Mouse (Mus musculus): ENCODE results near the gene Flcn. TPM values are rescaled to one million over a fixed set of nuclear protein-coding genes. Genes with fewer than 3 reads are reported as not detected.

Flcn gene
- polyA plus RNA-seq, 1 experiment from 2014 or later, result 30.1 TPM

DNA sequence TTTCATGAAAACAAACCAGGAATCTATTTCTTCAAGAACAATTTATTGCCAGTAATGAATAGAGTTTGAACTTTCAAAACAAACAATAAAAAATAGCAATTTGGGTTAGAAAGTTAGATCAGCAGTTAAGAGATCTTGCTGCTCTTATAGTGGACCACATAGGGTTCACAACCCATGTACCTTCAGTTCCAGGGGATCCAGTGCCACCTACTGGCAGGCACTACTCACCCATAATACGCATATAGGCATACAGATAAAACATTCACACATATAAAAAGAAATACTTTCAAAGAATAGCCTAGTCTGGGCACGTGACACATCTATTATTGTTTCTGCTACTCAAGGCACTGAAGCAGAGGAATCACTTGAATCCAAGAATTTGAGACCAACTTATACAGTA, 63.2 kb downstream of the Flcn start:
- peak; percentile 70 for DNase-seq (ENCODE audit: low spot score)
- 84% methylated on average over 2 of the region's 2 CpGs for whole genome bisulfite sequencing
- no peak for ATAC-seq (replicated peaks; ENCODE audit: low FRiP score, low TSS enrichment, low read depth)
- H3K4me1 ChIP-seq (replicated peaks; ENCODE audit: control insufficient read depth, insufficient read depth, low read length), result no peaks in the 10 kb centered on the region
- peaks cover 76% of the 10 kb centered on the region for H3K36me3 ChIP-seq (ENCODE audit: control insufficient read depth, insufficient read depth, low read length)
- no peaks in the 10 kb centered on the region for H3K27me3 ChIP-seq (replicated peaks; ENCODE audit: control insufficient read depth, insufficient read depth, low read length)
- no peak overlapping the region for H3K9ac ChIP-seq (ENCODE audit: low read length)
- H3K27ac ChIP-seq (ENCODE audit: low read depth), result no peak overlapping the region
- no peak overlapping the region for H3K4me3 ChIP-seq (ENCODE audit: low read depth, low read length)
- H3K4me2 ChIP-seq (ENCODE audit: low read length), result no peak overlapping the region
- H3K9me3 ChIP-seq (ENCODE audit: control insufficient read depth, low read length), result no peaks in the 10 kb centered on the region

- Histone ChIP-seq H3K36me3 (ENCODE audit: control insufficient read depth, insufficient read depth, low read length) (peaks cover 76% of the 10 kb centered on the region), H3K27me3 (replicated peaks; ENCODE audit: control insufficient read depth, insufficient read depth, low read length) (no peaks in the 10 kb centered on the region), H3K27ac (ENCODE audit: low read depth) (no peak overlapping the region), H3K9ac (ENCODE audit: low read length) (no peak overlapping the region), H3K4me2 (ENCODE audit: low read length) (no peak overlapping the region), H3K9me3 (ENCODE audit: control insufficient read depth, low read length) (no peaks in the 10 kb centered on the region), H3K4me3 (ENCODE audit: low read depth, low read length) (no peak overlapping the region), H3K4me1 (replicated peaks; ENCODE audit: control insufficient read depth, insufficient read depth, low read length) (no peaks in the 10 kb centered on the region)
- ATAC-seq (replicated peaks; ENCODE audit: low FRiP score, low TSS enrichment, low read depth), result no peak
- 80% methylated on average over 5 of the region's 5 CpGs for WGBS
- DNase-seq (ENCODE audit: low spot score), result no peak
Observed at GRCm38 (mm10) chr11:59745851-59746250, 64.0 kb downstream of the Flcn start.

GRCm38 (mm10) chr11:59744374-59744773, 65.4 kb downstream of the Flcn start:
- Histone ChIP-seq H3K4me1 (replicated peaks; ENCODE audit: control insufficient read depth, insufficient read depth, low read length) (no peaks in the 10 kb centered on the region), H3K9ac (ENCODE audit: low read length) (no peak overlapping the region), H3K4me3 (ENCODE audit: low read depth, low read length) (no peak overlapping the region), H3K27me3 (replicated peaks; ENCODE audit: control insufficient read depth, insufficient read depth, low read length) (no peaks in the 10 kb centered on the region), H3K9me3 (ENCODE audit: control insufficient read depth, low read length) (no peaks in the 10 kb centered on the region), H3K27ac (ENCODE audit: low read depth) (no peak overlapping the region), H3K36me3 (ENCODE audit: control insufficient read depth, insufficient read depth, low read length) (peaks cover 77% of the 10 kb centered on the region), H3K4me2 (ENCODE audit: low read length) (no peak overlapping the region)
- DNase-seq (ENCODE audit: low spot score), result no peak
- 92% methylated on average over 4 of the region's 4 CpGs for WGBS
- no peak for ATAC-seq (replicated peaks; ENCODE audit: low FRiP score, low TSS enrichment, low read depth)

DNA sequence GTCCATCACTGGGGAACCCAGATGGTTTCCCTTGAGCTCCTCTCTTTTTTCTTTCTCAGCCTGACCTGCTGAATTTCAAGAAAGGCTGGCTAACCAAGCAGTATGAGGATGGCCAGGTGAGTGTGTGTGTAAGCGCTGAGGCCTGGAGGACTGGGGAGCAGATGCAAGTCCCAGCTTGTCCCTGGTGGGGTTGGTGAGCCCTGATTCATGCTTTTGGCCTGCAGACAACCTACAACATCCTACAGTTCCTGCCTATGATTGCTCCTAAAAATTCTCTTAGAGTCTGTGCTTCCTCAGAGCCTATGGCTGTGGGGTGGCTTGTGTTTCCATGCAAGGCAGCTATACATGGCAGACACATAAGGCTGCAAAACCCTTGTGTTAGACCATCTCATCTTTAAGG, 66.1 kb downstream of the Flcn start:
- H3K36me3 ChIP-seq (ENCODE audit: control insufficient read depth, insufficient read depth, low read length), result peaks cover 77% of the 10 kb centered on the region

DNA sequence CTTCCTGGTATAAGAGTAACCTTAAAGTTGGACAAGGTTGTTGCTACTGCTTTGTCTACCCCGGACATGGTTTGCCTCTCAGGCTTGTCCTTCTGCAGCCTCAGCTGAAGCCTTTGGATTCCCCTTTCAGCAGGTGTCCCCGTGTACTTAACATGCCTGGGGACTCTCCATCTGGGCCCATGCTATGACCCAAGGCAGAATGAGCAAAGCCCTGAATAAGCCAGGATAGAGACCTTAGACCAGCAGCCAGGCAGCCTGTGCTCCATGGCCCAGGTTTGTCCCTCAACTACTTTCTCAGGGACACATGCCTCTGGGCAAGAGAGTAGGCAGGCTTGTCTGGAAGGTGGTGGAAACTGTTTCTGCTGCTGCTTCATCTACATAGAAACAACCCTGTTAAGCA, 66.5 kb downstream of the Flcn start:
- H3K9ac ChIP-seq (ENCODE audit: low read length), result no peak overlapping the region
- 89% methylated on average over 2 of the region's 2 CpGs for WGBS
- ATAC-seq (replicated peaks; ENCODE audit: low FRiP score, low TSS enrichment, low read depth), result no peak

More for the DNA sequence above, 66.1 kb downstream of the Flcn start:
- Histone ChIP-seq H3K4me3 (ENCODE audit: low read depth, low read length) (no peak overlapping the region), H3K9me3 (ENCODE audit: control insufficient read depth, low read length) (no peaks in the 10 kb centered on the region), H3K4me2 (ENCODE audit: low read length) (no peak overlapping the region), H3K4me1 (replicated peaks; ENCODE audit: control insufficient read depth, insufficient read depth, low read length) (no peaks in the 10 kb centered on the region), H3K9ac (ENCODE audit: low read length) (no peak overlapping the region), H3K27me3 (replicated peaks; ENCODE audit: control insufficient read depth, insufficient read depth, low read length) (no peaks in the 10 kb centered on the region), H3K27ac (ENCODE audit: low read depth) (no peak overlapping the region)
- DNase-seq (ENCODE audit: low spot score) (no peak), ATAC-seq (replicated peaks; ENCODE audit: low FRiP score, low TSS enrichment, low read depth) (no peak)
- WGBS, result 100% methylated on average over 1 of the region's 1 CpGs

GRCm38 (mm10) chr11:59741915-59742314, 67.9 kb downstream of the Flcn start:
- no peak overlapping the region for H3K4me2 ChIP-seq (ENCODE audit: low read length)
- ATAC-seq (replicated peaks; ENCODE audit: low FRiP score, low TSS enrichment, low read depth) (no peak), DNase-seq (ENCODE audit: low spot score) (no peak)
- H3K4me3 ChIP-seq (ENCODE audit: low read depth, low read length), result no peak overlapping the region
- peaks cover 86% of the 10 kb centered on the region for H3K36me3 ChIP-seq (ENCODE audit: control insufficient read depth, insufficient read depth, low read length)
- H3K27me3 ChIP-seq (replicated peaks; ENCODE audit: control insufficient read depth, insufficient read depth, low read length), result no peaks in the 10 kb centered on the region
- H3K9ac ChIP-seq (ENCODE audit: low read length), result no peak overlapping the region
- no peak overlapping the region for H3K27ac ChIP-seq (ENCODE audit: low read depth)
- no peaks in the 10 kb centered on the region for H3K9me3 ChIP-seq (ENCODE audit: control insufficient read depth, low read length)
- H3K4me1 ChIP-seq (replicated peaks; ENCODE audit: control insufficient read depth, insufficient read depth, low read length), result no peaks in the 10 kb centered on the region
- WGBS, result 96% methylated on average over 5 of the region's 5 CpGs

More for the DNA sequence above, 66.5 kb downstream of the Flcn start:
- no peak overlapping the region for H3K4me3 ChIP-seq (ENCODE audit: low read depth, low read length)
- DNase-seq (ENCODE audit: low spot score), result no peak
- no peaks in the 10 kb centered on the region for H3K9me3 ChIP-seq (ENCODE audit: control insufficient read depth, low read length)
- H3K4me2 ChIP-seq (ENCODE audit: low read length), result no peak overlapping the region
- H3K27ac ChIP-seq (ENCODE audit: low read depth), result no peak overlapping the region
- H3K27me3 ChIP-seq (replicated peaks; ENCODE audit: control insufficient read depth, insufficient read depth, low read length), result no peaks in the 10 kb centered on the region
- peaks cover 77% of the 10 kb centered on the region for H3K36me3 ChIP-seq (ENCODE audit: control insufficient read depth, insufficient read depth, low read length)
- H3K4me1 ChIP-seq (replicated peaks; ENCODE audit: control insufficient read depth, insufficient read depth, low read length), result no peaks in the 10 kb centered on the region

Other genes starting within 250 kb of the Flcn start
- gene Olfr222, start 233.8 kb downstream of the Flcn start, polyA plus RNA-seq (2014; fragmentation: Nextera tagmentation; extraction: Ambion mirVana), result not detected in 2 replicates
- gene Olfr223, start 216.7 kb downstream of the Flcn start, polyA plus RNA-seq (2014; fragmentation: Nextera tagmentation; extraction: Ambion mirVana), result not detected in 2 replicates
- 56.2 and 57.2 TPM in 2 replicates for gene Mprip, start 148.7 kb downstream of the Flcn start, polyA plus RNA-seq (2014; fragmentation: Nextera tagmentation; extraction: Ambion mirVana)
- 1.5 and 1.7 TPM in 2 replicates for gene Pld6, start 22.4 kb downstream of the Flcn start, polyA plus RNA-seq (2014; fragmentation: Nextera tagmentation; extraction: Ambion mirVana)
- 33.8 and 35.5 TPM in 2 replicates for gene Nt5m, start 29.4 kb upstream of the Flcn start, polyA plus RNA-seq (2014; fragmentation: Nextera tagmentation; extraction: Ambion mirVana)
- gene Cops3, start 29.8 kb upstream of the Flcn start, polyA plus RNA-seq (2014; fragmentation: Nextera tagmentation; extraction: Ambion mirVana), result 206 and 211 TPM in 2 replicates
- 41.0 and 41.5 TPM in 2 replicates for gene Med9, start 138.2 kb upstream of the Flcn start, polyA plus RNA-seq (2014; fragmentation: Nextera tagmentation; extraction: Ambion mirVana)
- gene Rasd1, start 154.9 kb upstream of the Flcn start, polyA plus RNA-seq (2014; fragmentation: Nextera tagmentation; extraction: Ambion mirVana), result 1.4 and 2.0 TPM in 2 replicates
- 9.1 and 12.5 TPM in 2 replicates for gene Pemt, start 236.5 kb upstream of the Flcn start, polyA plus RNA-seq (2014; fragmentation: Nextera tagmentation; extraction: Ambion mirVana)

Measured in intestine, embryonic 14.5 days (tissue).